8 mouse cellular contexts compared by ENCODE assay signal in genomic region chr4:139623434-139624115, GRCm38 (mm10). TPM values are rescaled to one million over a fixed set of nuclear protein-coding genes. Genes with fewer than 3 reads are reported as not detected.
A peak's percentile ranks its signal among the peaks of the same experiment; 100 is the strongest.
DNase-seq lines count a peak whose midpoint lies in the region; ATAC-seq and TF ChIP-seq lines count a peak whose summit lies in the region.

No protein-coding gene starts in this region.

- H3K4me3 ChIP-seq in heart, embryonic 14.5 days (ENCODE audit: control insufficient read depth in 1 of 2, insufficient read depth in 1 of 2, low read depth in 1 of 2, low read length in 2 of 2), result peak overlapping the region; percentile 60 to 70
- H3K4me3 ChIP-seq in bone marrow macrophage, adult 2 months (ENCODE audit: insufficient read depth, low read length), result peak overlapping the region; percentile 79
- H3K4me3 ChIP-seq in hindbrain, embryonic 16.5 days (ENCODE audit: low read length), result peak overlapping the region; percentile 80
- peak overlapping the region; percentile 68 for H3K4me3 ChIP-seq in midbrain, embryonic 12.5 days

- no peak for TF ChIP-seq POLR2A in bone marrow macrophage, adult 2 months (IDR thresholded peaks at IDR 0.05; ENCODE audit: borderline replicate concordance, low read depth, low read length)

- ATAC-seq in heart, embryonic 14.5 days (ENCODE audit: insufficient number of reproducible peaks, insufficient read depth, low FRiP score, low read depth), result no peak
- ATAC-seq in hindbrain, embryonic 16.5 days, result no peak
- ATAC-seq in midbrain, embryonic 12.5 days (ENCODE audit: low FRiP score, low read depth), result no peak

- 29% methylated on average over 21 of the region's 21 CpGs for WGBS in heart, embryonic 14.5 days
- 21% methylated on average over 21 of the region's 21 CpGs for WGBS in hindbrain, embryonic 16.5 days
- 31% methylated on average over 21 of the region's 21 CpGs for WGBS in midbrain, embryonic 12.5 days

- H3K4me1 ChIP-seq in heart, embryonic 14.5 days (ENCODE audit: control insufficient read depth in 2 of 2, insufficient read depth in 2 of 2, low read length in 2 of 2), result peaks cover 4 to 19% of the 10 kb centered on the region in 2 experiments
- H3K4me1 ChIP-seq in bone marrow macrophage, adult 2 months (ENCODE audit: control insufficient read depth, insufficient read depth, low read length), result peaks cover 6% of the 10 kb centered on the region; the same call in 1 of the 2 replicates
- peaks cover 14% of the 10 kb centered on the region for H3K4me1 ChIP-seq in hindbrain, embryonic 16.5 days (ENCODE audit: control insufficient read depth, insufficient read depth, low read depth, low read length)
- H3K4me1 ChIP-seq in midbrain, embryonic 12.5 days, result peaks cover 16% of the 10 kb centered on the region

- intact Hi-C loops in heart, postnatal 36 days (cut with DNase I), result loop anchor here (2.0 kb wide), 1 partner anchor 49 kb away; no protein-coding TSS in a partner anchor

- TF ChIP-seq CTCF in bone marrow macrophage, adult 2 months (IDR thresholded peaks at IDR 0.05; ENCODE audit: low read depth, low read length), result no peak

- H3K27me3 ChIP-seq in heart, embryonic 14.5 days (ENCODE audit: control insufficient read depth, insufficient read depth, low read length), result no peaks in the 10 kb centered on the region
- H3K27me3 ChIP-seq in hindbrain, embryonic 16.5 days (replicated peaks; ENCODE audit: control insufficient read depth, insufficient read depth, low read length), result no peaks in the 10 kb centered on the region
- H3K27me3 ChIP-seq in midbrain, embryonic 12.5 days, result peaks cover 13% of the 10 kb centered on the region

- H3K4me2 ChIP-seq in heart, embryonic 14.5 days (ENCODE audit: low read length), result peak overlapping the region; percentile 89
- H3K4me2 ChIP-seq in hindbrain, embryonic 16.5 days (ENCODE audit: low read length), result peak overlapping the region; percentile 87
- peak overlapping the region; percentile 86 for H3K4me2 ChIP-seq in midbrain, embryonic 12.5 days (replicated peaks)

- no peaks in the 10 kb centered on the region for H3K9me3 ChIP-seq in heart, embryonic 14.5 days (ENCODE audit: control insufficient read depth, low read length)
- H3K9me3 ChIP-seq in hindbrain, embryonic 16.5 days (ENCODE audit: control insufficient read depth, low read length), result no peaks in the 10 kb centered on the region
- no peaks in the 10 kb centered on the region for H3K9me3 ChIP-seq in midbrain, embryonic 12.5 days

- peak overlapping the region; percentile 81 for H3K9ac ChIP-seq in heart, embryonic 14.5 days (ENCODE audit: low read length)
- peak overlapping the region; percentile 83 for H3K9ac ChIP-seq in hindbrain, embryonic 16.5 days (ENCODE audit: low read depth, low read length)
- H3K9ac ChIP-seq in midbrain, embryonic 12.5 days (replicated peaks), result peak overlapping the region; percentile 85

- no peak for DNase-seq in heart, postnatal 36 days
- DNase-seq in left cerebral cortex, adult 11 months (ENCODE audit: low spot score), result no peak
- no peak for DNase-seq in frontal cortex, postnatal 14 days (ENCODE audit: low spot score in 2 of 2)
- no peak for DNase-seq in gastrocnemius, postnatal 4 days (ENCODE audit: low spot score in 2 of 2)

- H3K27ac ChIP-seq in heart, embryonic 14.5 days (replicated peaks in 1 of 2; ENCODE audit: control insufficient read depth in 1 of 2, insufficient read depth in 1 of 2, low read depth in 2 of 2, low read length in 2 of 2), result no peak overlapping the region
- H3K27ac ChIP-seq in bone marrow macrophage, adult 2 months (ENCODE audit: insufficient read depth, low read depth, low read length), result no peak overlapping the region
- peak overlapping the region; percentile 94 for H3K27ac ChIP-seq in hindbrain, embryonic 16.5 days (ENCODE audit: low read depth, low read length)
- H3K27ac ChIP-seq in midbrain, embryonic 12.5 days (replicated peaks), result no peak overlapping the region

- peaks cover 3% of the 10 kb centered on the region for H3K36me3 ChIP-seq in heart, embryonic 14.5 days (ENCODE audit: control insufficient read depth, insufficient read depth, low read length)
- no peaks in the 10 kb centered on the region for H3K36me3 ChIP-seq in hindbrain, embryonic 16.5 days (ENCODE audit: control insufficient read depth, insufficient read depth, low read length)
- 0 out of 2 replicates have a peak, but pooled peaks cover 3% of the 10 kb centered on the region for H3K36me3 ChIP-seq in midbrain, embryonic 12.5 days

RNA-seq across cellular contexts. Expression of gene Aldh4a1, which starts 0.9 kb away (rescaled TPM):
- polyA plus RNA-seq in heart, embryonic 14.5 days (2014; fragmentation: Nextera tagmentation; extraction: Ambion mirVana), result 13.0 and 13.4 TPM in 2 replicates
- total RNA-seq in heart, postnatal 36 days (2021), result 10 to 100 TPM; 73.7 to 76.3 TPM
- polyA plus RNA-seq in bone marrow macrophage, adult 2 months (2012; ENCODE audit: insufficient read depth, insufficient read length, missing spikeins), result 13.3 and 13.8 TPM in 2 replicates
- polyA plus RNA-seq in hindbrain, embryonic 16.5 days (2015; fragmentation: Nextera tagmentation; extraction: Ambion mirVana), result 31.9 and 35.4 TPM in 2 replicates
- polyA plus RNA-seq in midbrain, embryonic 12.5 days (2016; fragmentation: Nextera tagmentation; extraction: Ambion mirVana), result 17.5 and 19.6 TPM in 2 replicates
- total RNA-seq in gastrocnemius, postnatal 4 days (2021), result 10 to 100 TPM; 26.0 to 34.7 TPM

RNA-seq across cellular contexts. Expression of gene Gm21969, which starts 20.6 kb away (rescaled TPM):
- not detected in 2 replicates for polyA plus RNA-seq in heart, embryonic 14.5 days (2014; fragmentation: Nextera tagmentation; extraction: Ambion mirVana)
- total RNA-seq in heart, postnatal 36 days (2021), result not detected
- polyA plus RNA-seq in bone marrow macrophage, adult 2 months (2012; ENCODE audit: insufficient read depth, insufficient read length, missing spikeins), result not detected in 2 replicates
- not detected in 2 replicates for polyA plus RNA-seq in hindbrain, embryonic 16.5 days (2015; fragmentation: Nextera tagmentation; extraction: Ambion mirVana)
- not detected in 2 replicates for polyA plus RNA-seq in midbrain, embryonic 12.5 days (2016; fragmentation: Nextera tagmentation; extraction: Ambion mirVana)
- not detected for total RNA-seq in gastrocnemius, postnatal 4 days (2021)

RNA-seq across cellular contexts. Expression of gene Tas1r2, which starts 29.8 kb away (rescaled TPM):
- polyA plus RNA-seq in heart, embryonic 14.5 days (2014; fragmentation: Nextera tagmentation; extraction: Ambion mirVana), result not detected in 2 replicates
- total RNA-seq in heart, postnatal 36 days (2021), result not detected
- polyA plus RNA-seq in bone marrow macrophage, adult 2 months (2012; ENCODE audit: insufficient read depth, insufficient read length, missing spikeins), result not detected in 2 replicates
- polyA plus RNA-seq in hindbrain, embryonic 16.5 days (2015; fragmentation: Nextera tagmentation; extraction: Ambion mirVana), result not detected in 2 replicates
- not detected in 2 replicates for polyA plus RNA-seq in midbrain, embryonic 12.5 days (2016; fragmentation: Nextera tagmentation; extraction: Ambion mirVana)
- not detected for total RNA-seq in gastrocnemius, postnatal 4 days (2021)
